Mouse (Mus musculus): ENCODE measurements at regions not wholly inside any gene's neighbourhood (a gene's known extent, or its start where the extent isn't known, plus 50 kb on each side); places are given as distances from the start of the nearest gene placed in this dataset.

- peaks cover 2% of the 10 kb centered on the region; the same call in 1 of the 2 replicates for H3K4me1 ChIP-seq (replicated peaks; ENCODE audit: control insufficient read depth, insufficient read depth, low read length)
- no peak overlapping the region for H3K4me3 ChIP-seq (ENCODE audit: control insufficient read depth, insufficient read depth, low read length)
- TF ChIP-seq POLR2A (IDR thresholded peaks at IDR 0.05; ENCODE audit: control insufficient read depth, extremely low read depth, insufficient read depth, low read length, poor library complexity) (no peak), CTCF (IDR thresholded peaks at IDR 0.05; ENCODE audit: borderline replicate concordance, control insufficient read depth, extremely low read depth, insufficient read depth, low read length, poor library complexity) (no peak)
- no peak for DNase-seq
- H3K27ac ChIP-seq (ENCODE audit: control insufficient read depth, insufficient read depth, low read length) = no peak overlapping the region
- H3K27me3 ChIP-seq (ENCODE audit: control insufficient read depth, insufficient read depth, low read length) = no peaks in the 10 kb centered on the region
- H3K36me3 ChIP-seq (ENCODE audit: control insufficient read depth, insufficient read depth, low read length) = no peaks in the 10 kb centered on the region
- WGBS = 95% methylated on average over 1 of the region's 1 CpGs
Observed at GRCm38 (mm10) chr10:53852091-53852490, 101.2 kb upstream of the Fam184a start.

GRCm38 (mm10) chr10:53850568-53850967 lies 99.6 kb upstream of the Fam184a start:
- Histone ChIP-seq H3K4me3 (ENCODE audit: control insufficient read depth, insufficient read depth, low read length) (no peak overlapping the region), H3K4me1 (replicated peaks; ENCODE audit: control insufficient read depth, insufficient read depth, low read length) (peaks cover 2% of the 10 kb centered on the region; the same call in 1 of the 2 replicates), H3K27me3 (ENCODE audit: control insufficient read depth, insufficient read depth, low read length) (no peaks in the 10 kb centered on the region), H3K27ac (ENCODE audit: control insufficient read depth, insufficient read depth, low read length) (no peak overlapping the region), H3K36me3 (ENCODE audit: control insufficient read depth, insufficient read depth, low read length) (no peaks in the 10 kb centered on the region)
- 17% methylated on average over 4 of the region's 4 CpGs for WGBS
- no peak for DNase-seq
- TF ChIP-seq CTCF (IDR thresholded peaks at IDR 0.05; ENCODE audit: borderline replicate concordance, control insufficient read depth, extremely low read depth, insufficient read depth, low read length, poor library complexity) (no peak), POLR2A (IDR thresholded peaks at IDR 0.05; ENCODE audit: control insufficient read depth, extremely low read depth, insufficient read depth, low read length, poor library complexity) (no peak)

GRCm38 (mm10) chr10:53813244-53813620 lies 62.3 kb upstream of the Fam184a start:
- H3K4me3 ChIP-seq (ENCODE audit: control insufficient read depth, insufficient read depth, low read length) = no peak overlapping the region
- DNase-seq = no peak

GRCm38 (mm10) chr10:53812597-53813243 lies 61.8 kb upstream of the Fam184a start:
- peak; percentile 5 for DNase-seq
- TF ChIP-seq POLR2A (IDR thresholded peaks at IDR 0.05; ENCODE audit: control insufficient read depth, extremely low read depth, insufficient read depth, low read length, poor library complexity) (no peak), CTCF (IDR thresholded peaks at IDR 0.05; ENCODE audit: borderline replicate concordance, control insufficient read depth, extremely low read depth, insufficient read depth, low read length, poor library complexity) (no peak)
- Histone ChIP-seq H3K36me3 (ENCODE audit: control insufficient read depth, insufficient read depth, low read length) (no peaks in the 10 kb centered on the region), H3K4me1 (replicated peaks; ENCODE audit: control insufficient read depth, insufficient read depth, low read length) (no peaks in the 10 kb centered on the region), H3K27me3 (ENCODE audit: control insufficient read depth, insufficient read depth, low read length) (no peaks in the 10 kb centered on the region), H3K27ac (ENCODE audit: control insufficient read depth, insufficient read depth, low read length) (no peak overlapping the region), H3K4me3 (ENCODE audit: control insufficient read depth, insufficient read depth, low read length) (no peak overlapping the region)
- 10% methylated on average over 7 of the region's 7 CpGs for WGBS

More at GRCm38 (mm10) chr10:53813244-53813620, 62.3 kb upstream of the Fam184a start:
- no peaks in the 10 kb centered on the region for H3K27me3 ChIP-seq (ENCODE audit: control insufficient read depth, insufficient read depth, low read length)
- no peak overlapping the region for H3K27ac ChIP-seq (ENCODE audit: control insufficient read depth, insufficient read depth, low read length)
- no peaks in the 10 kb centered on the region for H3K36me3 ChIP-seq (ENCODE audit: control insufficient read depth, insufficient read depth, low read length)
- 53% methylated on average over 2 of the region's 2 CpGs for WGBS
- H3K4me1 ChIP-seq (replicated peaks; ENCODE audit: control insufficient read depth, insufficient read depth, low read length) = no peaks in the 10 kb centered on the region
- TF ChIP-seq CTCF (IDR thresholded peaks at IDR 0.05; ENCODE audit: borderline replicate concordance, control insufficient read depth, extremely low read depth, insufficient read depth, low read length, poor library complexity) (no peak), POLR2A (IDR thresholded peaks at IDR 0.05; ENCODE audit: control insufficient read depth, extremely low read depth, insufficient read depth, low read length, poor library complexity) (no peak)

- TF ChIP-seq POLR2A (IDR thresholded peaks at IDR 0.05; ENCODE audit: control insufficient read depth, extremely low read depth, insufficient read depth, low read length, poor library complexity) = no peak
- H3K27me3 ChIP-seq (ENCODE audit: control insufficient read depth, insufficient read depth, low read length) = no peaks in the 10 kb centered on the region
- no peak overlapping the region for H3K27ac ChIP-seq (ENCODE audit: control insufficient read depth, insufficient read depth, low read length)
- no peak for DNase-seq
- WGBS = 67% methylated on average over 14 of the region's 14 CpGs
- no peaks in the 10 kb centered on the region for H3K36me3 ChIP-seq (ENCODE audit: control insufficient read depth, insufficient read depth, low read length)
- no peak overlapping the region for H3K4me3 ChIP-seq (ENCODE audit: control insufficient read depth, insufficient read depth, low read length)
- no peaks in the 10 kb centered on the region for H3K4me1 ChIP-seq (replicated peaks; ENCODE audit: control insufficient read depth, insufficient read depth, low read length)
Observed at GRCm38 (mm10) chr10:53811904-53812596, 61.1 kb upstream of the Fam184a start.

- WGBS = 30% methylated on average over 8 of the region's 8 CpGs
Observed at GRCm38 (mm10) chr10:53806697-53807096, 55.8 kb upstream of the Fam184a start.

More at GRCm38 (mm10) chr10:53806697-53807096, 55.8 kb upstream of the Fam184a start:
- no peaks in the 10 kb centered on the region for H3K4me1 ChIP-seq (replicated peaks; ENCODE audit: control insufficient read depth, insufficient read depth, low read length)
- DNase-seq = peak; percentile 22
- no peaks in the 10 kb centered on the region for H3K27me3 ChIP-seq (ENCODE audit: control insufficient read depth, insufficient read depth, low read length)
- H3K36me3 ChIP-seq (ENCODE audit: control insufficient read depth, insufficient read depth, low read length) = no peaks in the 10 kb centered on the region
- no peak overlapping the region for H3K27ac ChIP-seq (ENCODE audit: control insufficient read depth, insufficient read depth, low read length)
- no peak overlapping the region for H3K4me3 ChIP-seq (ENCODE audit: control insufficient read depth, insufficient read depth, low read length)
- TF ChIP-seq POLR2A (IDR thresholded peaks at IDR 0.05; ENCODE audit: control insufficient read depth, extremely low read depth, insufficient read depth, low read length, poor library complexity) (no peak), CTCF (IDR thresholded peaks at IDR 0.05; ENCODE audit: borderline replicate concordance, control insufficient read depth, extremely low read depth, insufficient read depth, low read length, poor library complexity) (no peak)

All from thymus, adult 2 months (tissue).